9 mouse cellular contexts compared by ENCODE assay signal in the genomic region with DNA sequence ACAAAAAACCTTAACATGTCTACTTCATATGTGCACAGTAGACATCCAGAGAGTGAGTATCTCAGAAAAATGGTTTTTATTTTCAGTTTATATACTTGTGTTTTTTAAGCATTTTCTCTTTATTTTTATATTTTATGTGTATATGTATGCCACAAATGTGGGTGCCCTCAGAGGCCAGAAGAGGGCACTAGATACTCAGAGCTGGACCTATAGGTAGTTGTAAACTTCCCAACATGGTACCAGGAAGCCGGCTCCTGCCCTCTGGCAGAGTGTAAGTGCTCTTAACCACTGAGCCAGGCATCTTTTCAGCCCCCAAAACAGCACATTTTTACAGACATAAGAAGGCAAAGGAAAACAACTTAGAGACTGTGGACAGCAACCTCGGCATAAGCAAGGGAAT. TPM values are rescaled to one million over a fixed set of nuclear protein-coding genes. Genes with fewer than 3 reads are reported as not detected.
DNase-seq lines count a peak whose midpoint lies in the region; ATAC-seq and TF ChIP-seq lines count a peak whose summit lies in the region.
"Had no signal": no experiment of that assay in that cellular context is flagged by ENCODE, and none has a peak within 500 bp of the region (broad histone marks: within the 10 kb centered on the region; RNA-seq: fewer than 3 reads in every experiment).

No protein-coding gene starts in this region.

- H3K4me3 ChIP-seq in cerebellum, adult 2 months (replicated peaks; ENCODE audit: insufficient read depth, low read depth, low read length): no peak overlapping the region
- H3K4me3 ChIP-seq in midbrain, postnatal 0 days (ENCODE audit: low read depth, low read length): no peak overlapping the region
- H3K4me3 ChIP-seq in midbrain, embryonic 16.5 days (ENCODE audit: low read depth, low read length): no peak overlapping the region
- H3K4me3 ChIP-seq in intestine, postnatal 0 days (ENCODE audit: low read depth, low read length): no peak overlapping the region
- H3K4me3 ChIP-seq: lung, embryonic 15.5 days had no signal

- H3K4me1 ChIP-seq in cerebellum, adult 2 months (ENCODE audit: control insufficient read depth, insufficient read depth, low read length): no peaks in the 10 kb centered on the region
- H3K4me1 ChIP-seq in midbrain, postnatal 0 days (ENCODE audit: insufficient read depth, low read length): no peaks in the 10 kb centered on the region
- no peaks in the 10 kb centered on the region for H3K4me1 ChIP-seq in midbrain, embryonic 16.5 days (ENCODE audit: control insufficient read depth, insufficient read depth, low read length)
- H3K4me1 ChIP-seq in intestine, postnatal 0 days (replicated peaks; ENCODE audit: control insufficient read depth, insufficient read depth, low read length): no peaks in the 10 kb centered on the region
- H3K4me1 ChIP-seq: lung, embryonic 15.5 days had no signal

- H3K4me2 ChIP-seq in midbrain, postnatal 0 days (ENCODE audit: low read depth, low read length, poor library complexity, severe bottlenecking): no peak overlapping the region
- no peak overlapping the region for H3K4me2 ChIP-seq in midbrain, embryonic 16.5 days (ENCODE audit: low read length)
- H3K4me2 ChIP-seq in intestine, postnatal 0 days (replicated peaks; ENCODE audit: low read depth): no peak overlapping the region
- H3K4me2 ChIP-seq: lung, embryonic 15.5 days had no signal

- TF ChIP-seq POLR2A in cerebellum, adult 2 months (IDR thresholded peaks at IDR 0.05; ENCODE audit: borderline replicate concordance, insufficient read depth, low read length): no peak

- TF ChIP-seq CTCF in cerebellum, adult 2 months (IDR thresholded peaks at IDR 0.05; ENCODE audit: borderline replicate concordance, insufficient read depth, low read depth, low read length): peak; percentile 26; the same call in 1 of the 2 replicates
- TF ChIP-seq CTCF in midbrain, postnatal 0 days (IDR thresholded peaks at IDR 0.05): peak; percentile 44
- peak; percentile 79 for TF ChIP-seq CTCF in intestine, postnatal 0 days (IDR thresholded peaks at IDR 0.05; ENCODE audit: low read depth)

- no peak overlapping the region for H3K9ac ChIP-seq in midbrain, postnatal 0 days (replicated peaks; ENCODE audit: low read length, poor library complexity, severe bottlenecking)
- no peak overlapping the region for H3K9ac ChIP-seq in midbrain, embryonic 16.5 days (ENCODE audit: low read depth, low read length)
- H3K9ac ChIP-seq in intestine, postnatal 0 days (ENCODE audit: low read depth, low read length): no peak overlapping the region
- H3K9ac ChIP-seq: lung, embryonic 15.5 days had no signal

- no peaks in the 10 kb centered on the region for H3K9me3 ChIP-seq in midbrain, postnatal 0 days (ENCODE audit: low read length)
- no peaks in the 10 kb centered on the region for H3K9me3 ChIP-seq in midbrain, embryonic 16.5 days (replicated peaks; ENCODE audit: control insufficient read depth, low read length, poor library complexity, severe bottlenecking)
- H3K9me3 ChIP-seq in intestine, postnatal 0 days (ENCODE audit: control insufficient read depth): no peaks in the 10 kb centered on the region
- H3K9me3 ChIP-seq: lung, embryonic 15.5 days had no signal

- WGBS in cerebellum, adult 2 months: 67% methylated on average over 2 of the region's 2 CpGs
- WGBS in midbrain, postnatal 0 days: 60% methylated on average over 2 of the region's 2 CpGs
- WGBS in midbrain, embryonic 16.5 days: 60% methylated on average over 2 of the region's 2 CpGs
- WGBS in intestine, postnatal 0 days: 63% methylated on average over 2 of the region's 2 CpGs

- no peaks in the 10 kb centered on the region for H3K27me3 ChIP-seq in cerebellum, adult 2 months (ENCODE audit: control insufficient read depth, insufficient read depth, low read length)
- no peaks in the 10 kb centered on the region for H3K27me3 ChIP-seq in midbrain, postnatal 0 days (ENCODE audit: insufficient read depth, low read length)
- H3K27me3 ChIP-seq in midbrain, embryonic 16.5 days (ENCODE audit: control insufficient read depth, insufficient read depth, low read depth, low read length): no peaks in the 10 kb centered on the region
- peaks cover under 1% of the 10 kb centered on the region; the same call in 1 of the 2 replicates for H3K27me3 ChIP-seq in intestine, postnatal 0 days (replicated peaks; ENCODE audit: control insufficient read depth, insufficient read depth, low read length)
- H3K27me3 ChIP-seq: lung, embryonic 15.5 days had no signal

- ATAC-seq in midbrain, postnatal 0 days (ENCODE audit: low FRiP score): no peak
- ATAC-seq in midbrain, embryonic 16.5 days: no peak
- ATAC-seq in intestine, postnatal 0 days: no peak

- intact Hi-C loops in heart, postnatal 10 days (cut with DNase I): loop anchor here (5.0 kb wide), 1 partner anchor 326 kb away; no protein-coding TSS in a partner anchor

- peak in 1 of 2 experiments; percentile 4 for DNase-seq in cerebellum, adult 2 months
- DNase-seq in cerebellum, adult 8-10 months: no peak
- peak; percentile 4 for DNase-seq in midbrain, postnatal 0 days (ENCODE audit: low spot score)
- peak; percentile 55 for DNase-seq in thymus, postnatal 0 days (ENCODE audit: low spot score)
- DNase-seq in adipocyte (ENCODE audit: low spot score): no peak
- DNase-seq in heart, postnatal 10 days: no peak

- H3K27ac ChIP-seq in cerebellum, adult 2 months (ENCODE audit: insufficient read depth, low read length): no peak overlapping the region
- no peak overlapping the region for H3K27ac ChIP-seq in midbrain, postnatal 0 days (ENCODE audit: low read depth, low read length)
- no peak overlapping the region for H3K27ac ChIP-seq in midbrain, embryonic 16.5 days (ENCODE audit: low read length)
- no peak overlapping the region for H3K27ac ChIP-seq in intestine, postnatal 0 days (ENCODE audit: low read depth, low read length)
- H3K27ac ChIP-seq: lung, embryonic 15.5 days had no signal

- no peaks in the 10 kb centered on the region for H3K36me3 ChIP-seq in midbrain, postnatal 0 days (ENCODE audit: insufficient read depth, low read length)
- no peaks in the 10 kb centered on the region for H3K36me3 ChIP-seq in midbrain, embryonic 16.5 days (ENCODE audit: control insufficient read depth, insufficient read depth, low read length)
- no peaks in the 10 kb centered on the region for H3K36me3 ChIP-seq in intestine, postnatal 0 days (ENCODE audit: control insufficient read depth, insufficient read depth)
- H3K36me3 ChIP-seq: lung, embryonic 15.5 days had no signal

RNA-seq across cellular contexts. Expression of a gene that starts 20.2 kb away (rescaled TPM):
- 162 and 183 TPM in 2 replicates for polyA plus RNA-seq in cerebellum, adult 2 months (2012; rRNA removed)
- 143 and 162 TPM in 2 replicates for total RNA-seq in midbrain, postnatal 0 days (2014; rRNA removed)
- polyA plus RNA-seq in midbrain, postnatal 0 days (2015; fragmentation: Nextera tagmentation; extraction: Ambion mirVana): 83.5 and 95.8 TPM in 2 replicates
- polyA plus RNA-seq in midbrain, embryonic 16.5 days (2015; fragmentation: Nextera tagmentation; extraction: Ambion mirVana): 62.5 and 74.7 TPM in 2 replicates
- polyA plus RNA-seq in intestine, postnatal 0 days (2015; fragmentation: Nextera tagmentation; extraction: Ambion mirVana): 42.6 and 50.4 TPM in 2 replicates
- 30.5 and 39.5 TPM in 2 replicates for polyA plus RNA-seq in thymus, postnatal 0 days (2015; fragmentation: Nextera tagmentation; extraction: Ambion mirVana)
- total RNA-seq in heart, postnatal 10 days (2021): 100 to 1,000 TPM; 187 to 196 TPM

Comparison
In these comparisons a context has a peak if more than half of its experiments do, and no peak if none do; other contexts are left out.
1. DNase-seq: peak in midbrain, postnatal 0 days (single experiment) and thymus, postnatal 0 days (single experiment); none in cerebellum, adult 8-10 months (single experiment), adipocyte (single experiment) and heart, postnatal 10 days (0 of 2).
2. CTCF ChIP-seq: peak in every context shown above with its lines; median percentile 79 in intestine, postnatal 0 days; 44 in midbrain, postnatal 0 days; 26 in cerebellum, adult 2 months.